Mouse (Mus musculus) forebrain, postnatal 0 days (tissue): ENCODE data around the gene Vmn2r70. TPM values are rescaled to one million over a fixed set of nuclear protein-coding genes. Genes with fewer than 3 reads are reported as not detected.

ENCODE experiments used
- ATAC-seq: fragments of 200-750 bp; cut with Nextera tagmentation; 2 replicates; pipeline ENCODE4 v1.8.0; 2017; ENCODE audit warnings: mild to moderate bottlenecking, moderate library complexity
- DNase-seq: peaks from one replicate; pipeline ENCODE4 v3.0.0-alpha.2; 2015
- H3K27ac ChIP-seq: fragments of 300-500 bp; sonication (generic); 2 replicates; pipeline ENCODE4 v1.5.1; 2014; ENCODE audit warnings: low read depth, mild to moderate bottlenecking, antibody characterized with exemption, low read length, moderate library complexity, mixed read lengths
- H3K27me3 ChIP-seq: fragments of 300-500 bp; sonication (generic); 2 replicates; pipeline ENCODE4 v1.6.1; 2014; ENCODE audit warnings: mild to moderate bottlenecking, low read length, mixed read lengths; ENCODE audit not compliant: insufficient read depth
- H3K36me3 ChIP-seq: fragments of 300-500 bp; sonication (generic); 2 replicates; pipeline ENCODE4 v1.6.1; 2014; ENCODE audit warnings: mild to moderate bottlenecking, moderate library complexity; ENCODE audit not compliant: insufficient read depth
- H3K4me1 ChIP-seq: fragments of 300-500 bp; sonication (generic); 2 replicates; pipeline ENCODE4 v1.6.1; 2014; ENCODE audit warnings: antibody characterized with exemption; ENCODE audit not compliant: insufficient read depth
- H3K4me2 ChIP-seq: fragments of 300-500 bp; sonication (generic); 2 replicates; pipeline ENCODE4 v1.6.1; 2014; ENCODE audit warnings: low read depth, mild to moderate bottlenecking, moderate library complexity
- H3K4me3 ChIP-seq: fragments of 300-500 bp; sonication (generic); 2 replicates; pipeline ENCODE4 v1.5.1; 2014; ENCODE audit warnings: low read depth, low read length, mixed read lengths
- H3K9ac ChIP-seq: fragments of 300-500 bp; sonication (generic); 2 replicates; pipeline ENCODE4 v1.6.1; 2014; ENCODE audit warnings: mild to moderate bottlenecking
- H3K9me3 ChIP-seq: fragments of 300-500 bp; sonication (generic); 2 replicates; pipeline ENCODE4 v1.6.1; 2016; ENCODE audit warnings: low read length
- CTCF ChIP-seq: sonication (generic); IDR thresholded peaks from 2 replicates; pipeline ENCODE4 v1.5.1; 2016; ENCODE audit warnings: antibody characterized with exemption, control low read depth, low read depth
- WGBS: fragments of 180-500 bp; shearing (Covaris S2); extraction: QIAGEN DNeasy Blood & Tissue Kit; methylation state at CpG from one replicate; pipeline ENCODE4 v1.1.7; 2014; 5-methylcytosine and 5-hydroxymethylcytosine counted together
- polyA plus RNA-seq: library from polyadenylated mRNA; unstranded; fragments of >200 nt; fragmentation: Nextera tagmentation; extraction: Ambion mirVana; gene quantifications from 2 replicates; pipeline ENCODE4 v1.2.1, GENCODE M21; 2015
- total RNA-seq: library from RNA; depleted of rRNA; stranded (reverse); fragments of >200 nt; gene quantifications from 2 replicates; pipeline ENCODE4 v1.2.3, GENCODE M21; 2014; rRNA removed

The Vmn2r70 gene
- total RNA-seq: not detected in 2 replicates
- polyA plus RNA-seq: not detected in 2 replicates

- no peaks in the 10 kb centered on the region for H3K27me3 ChIP-seq
- TF ChIP-seq CTCF: no peak
- 83% methylated on average over 2 of the region's 2 CpGs for WGBS
- H3K9ac ChIP-seq: no peak within 1 kb of the TSS
- ATAC-seq: no peak
- no peak within 1 kb of the TSS for H3K4me2 ChIP-seq
- H3K4me3 ChIP-seq: no peak within 1 kb of the TSS
- H3K4me1 ChIP-seq: no peaks in the 10 kb centered on the region
- no peak for DNase-seq
- no peak within 1 kb of the TSS for H3K27ac ChIP-seq
- no peaks in the 10 kb centered on the region for H3K9me3 ChIP-seq
- H3K36me3 ChIP-seq: no peaks in the 10 kb centered on the region
Measured at GRCm38 (mm10) chr7:85569092-85569491, at the start of gene Vmn2r70. Gene Vmn2r70 (minus strand): TSS chr7:85569192.

DNA sequence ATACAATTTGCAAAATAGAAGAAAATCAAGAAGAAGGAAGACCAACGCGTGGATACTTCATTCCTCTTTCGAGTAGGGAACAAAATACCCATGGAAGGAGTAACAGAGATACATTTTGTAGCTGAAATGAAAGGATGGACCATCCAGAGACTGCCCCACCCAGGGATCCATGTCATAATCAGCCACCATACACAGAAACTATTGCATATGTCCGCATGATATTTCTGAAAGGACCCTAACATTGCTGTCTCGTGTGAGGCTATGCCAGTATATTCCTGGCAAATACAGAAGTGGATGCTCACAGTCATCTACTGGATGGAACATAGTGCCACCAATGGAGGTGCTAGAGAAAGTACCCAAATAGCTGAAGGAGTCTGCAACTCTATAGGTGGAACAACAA is 6.2 kb downstream of the Vmn2r70 start, which contains the start of gene Vmn2r71:
TSS of gene Vmn2r71 (plus strand) at position 301 of the 400 bp plus-strand sequence.
- no peak for TF ChIP-seq CTCF
- no peaks in the 10 kb centered on the region for H3K4me1 ChIP-seq
- no peak within 1 kb of the TSS for H3K27ac ChIP-seq
- H3K9me3 ChIP-seq: no peaks in the 10 kb centered on the region
- DNase-seq: no peak
- no peak for ATAC-seq
- no peaks in the 10 kb centered on the region for H3K36me3 ChIP-seq
- no peak within 1 kb of the TSS for H3K9ac ChIP-seq
- WGBS: 84% methylated on average over 5 of the region's 5 CpGs
- no peaks in the 10 kb centered on the region for H3K27me3 ChIP-seq
- H3K4me2 ChIP-seq: no peak within 1 kb of the TSS
- H3K4me3 ChIP-seq: no peak within 1 kb of the TSS

DNA sequence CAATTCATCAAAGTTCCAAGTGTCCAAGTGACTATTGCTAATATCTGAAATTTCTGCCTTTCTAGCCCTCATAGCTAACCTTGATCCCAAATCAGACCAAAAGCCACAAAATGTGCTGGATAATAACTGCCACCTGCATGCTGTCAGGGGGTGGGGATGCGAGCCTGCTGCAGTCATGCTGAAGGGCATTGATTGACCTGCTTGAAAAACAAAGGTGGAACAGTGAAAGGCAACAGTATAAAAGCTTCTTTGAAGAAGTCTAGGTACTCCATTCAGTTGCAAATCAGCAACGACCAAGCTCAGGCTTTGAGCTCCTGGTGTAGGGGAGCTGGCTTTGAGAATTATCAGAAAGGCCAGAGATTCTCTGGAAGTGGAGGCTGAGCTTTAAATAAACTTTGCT is 25.9 kb downstream of the Vmn2r70 start:
- 59% methylated on average over 2 of the region's 2 CpGs for WGBS

GRCm38 (mm10) chr7:85542108-85542507 is 26.9 kb downstream of the Vmn2r70 start:
- H3K36me3 ChIP-seq: no peaks in the 10 kb centered on the region
- TF ChIP-seq CTCF: no peak
- DNase-seq (no peak), ATAC-seq (no peak)
- H3K9me3 ChIP-seq: 0 out of 2 replicates have a peak, but pooled peaks cover 7% of the 10 kb centered on the region
- H3K4me1 ChIP-seq: no peaks in the 10 kb centered on the region
- H3K27ac ChIP-seq: no peak overlapping the region
- 86% methylated on average over 2 of the region's 2 CpGs for WGBS
- no peak overlapping the region for H3K4me3 ChIP-seq
- no peak overlapping the region for H3K9ac ChIP-seq
- H3K27me3 ChIP-seq: no peaks in the 10 kb centered on the region
- no peak overlapping the region for H3K4me2 ChIP-seq

More for the DNA sequence above, 25.9 kb downstream of the Vmn2r70 start:
- DNase-seq: no peak
- Histone ChIP-seq H3K36me3 (no peaks in the 10 kb centered on the region), H3K27me3 (no peaks in the 10 kb centered on the region), H3K4me3 (no peak overlapping the region), H3K4me1 (no peaks in the 10 kb centered on the region), H3K4me2 (no peak overlapping the region), H3K9me3 (0 out of 2 replicates have a peak, but pooled peaks cover 2% of the 10 kb centered on the region), H3K9ac (no peak overlapping the region), H3K27ac (no peak overlapping the region)
- no peak for TF ChIP-seq CTCF
- ATAC-seq: no peak

Other genes with a start within 250 kb of the Vmn2r70 start
- gene Vmn2r69, start 153.3 kb downstream of the Vmn2r70 start, total RNA-seq: not detected in 2 replicates
- gene Vmn2r69, start 153.3 kb downstream of the Vmn2r70 start, polyA plus RNA-seq: not detected in 2 replicates
- not detected in 2 replicates for gene Vmn2r71, start 6.1 kb downstream of the Vmn2r70 start, total RNA-seq
- not detected in 2 replicates for gene Vmn2r71, start 6.1 kb downstream of the Vmn2r70 start, polyA plus RNA-seq
- not detected in 2 replicates for gene Vmn2r72, start 185.9 kb upstream of the Vmn2r70 start, total RNA-seq
- not detected in 2 replicates for gene Vmn2r72, start 185.9 kb upstream of the Vmn2r70 start, polyA plus RNA-seq